Mouse (Mus musculus) embryonic facial prominence, embryonic 11.5 days (tissue): ENCODE measurements around the gene Msx1. TPM values are rescaled to one million over a fixed set of nuclear protein-coding genes. Genes with fewer than 3 reads are reported as not detected.
"Not testable (repeated sequence)": the region's sequence is repeated elsewhere in the genome, so short reads cannot be mapped to it uniquely, and the experiment has no call there.

ENCODE experiments used
- ATAC-seq: fragments of 200-750 bp; cut with Nextera tagmentation; replicated peaks from 2 replicates; pipeline ENCODE4 v1.8.0; 2017; ENCODE audit warnings: low read depth; ENCODE audit not compliant: insufficient number of reproducible peaks, low FRiP score, low TSS enrichment
- DNase-seq: peaks from one replicate; pipeline ENCODE4 v3.0.0-alpha.2; 2015; ENCODE audit warnings: low spot score
- H3K27ac ChIP-seq: fragments of 300-500 bp; sonication (generic); replicated peaks from 2 replicates; pipeline ENCODE4 v1.5.1; 2014; ENCODE audit warnings: mild to moderate bottlenecking, low read depth, low read length, control low read depth
- H3K27me3 ChIP-seq: fragments of 300-500 bp; sonication (generic); 2 replicates; pipeline ENCODE4 v1.6.1; 2014; ENCODE audit warnings: mild to moderate bottlenecking, low read length, moderate library complexity, mixed read lengths; ENCODE audit not compliant: control insufficient read depth, insufficient read depth
- H3K36me3 ChIP-seq: fragments of 300-500 bp; sonication (generic); replicated peaks from 2 replicates; pipeline ENCODE4 v1.6.1; 2014; ENCODE audit warnings: low read depth, mild to moderate bottlenecking, low read length, moderate library complexity, mixed read lengths; ENCODE audit not compliant: control insufficient read depth, insufficient read depth
- H3K4me1 ChIP-seq: fragments of 300-500 bp; sonication (generic); 2 replicates; pipeline ENCODE4 v1.6.1; 2014; ENCODE audit warnings: low read length, mixed read lengths; ENCODE audit not compliant: control insufficient read depth, insufficient read depth
- H3K4me2 ChIP-seq: fragments of 300-500 bp; sonication (generic); 2 replicates; pipeline ENCODE4 v1.6.1; 2014; ENCODE audit warnings: low read depth, mild to moderate bottlenecking, control low read depth, low read length, moderate library complexity
- H3K4me3 ChIP-seq: fragments of 300-500 bp; sonication (generic); 2 replicates; pipeline ENCODE4 v1.5.1; 2014; ENCODE audit warnings: low read depth, low read length, control low read depth
- H3K9ac ChIP-seq: fragments of 300-500 bp; sonication (generic); replicated peaks from 2 replicates; pipeline ENCODE4 v1.6.1; 2014; ENCODE audit warnings: mild to moderate bottlenecking, control low read depth, low read length
- H3K9me3 ChIP-seq: fragments of 300-500 bp; sonication (generic); replicated peaks from 2 replicates; pipeline ENCODE4 v1.6.1; 2016; ENCODE audit warnings: mild to moderate bottlenecking, low read length, inconsistent platforms, mixed read lengths; ENCODE audit not compliant: control insufficient read depth
- WGBS: fragments of 180-500 bp; shearing (Covaris S2); extraction: QIAGEN DNeasy Blood & Tissue Kit; methylation state at CpG from one replicate; pipeline ENCODE4 v1.1.7; 2014; 5-methylcytosine and 5-hydroxymethylcytosine counted together
- polyA plus RNA-seq: library from polyadenylated mRNA; unstranded; fragments of >200 nt; fragmentation: Nextera tagmentation; extraction: Ambion mirVana; gene quantifications from 2 replicates; pipeline ENCODE4 v1.2.1, GENCODE M21; 2014

The Msx1 gene
- polyA plus RNA-seq, 1 experiment from 2014 or later, result 330 TPM

GRCm38 (mm10) chr5:37851305-37851982 is 27.1 kb upstream of the Msx1 start:
- Histone ChIP-seq H3K27ac (no peak overlapping the region), H3K4me1 (no peaks in the 10 kb centered on the region), H3K36me3 (no peaks in the 10 kb centered on the region), H3K4me2 (no peak overlapping the region), H3K9me3 (no peaks in the 10 kb centered on the region), H3K27me3 (no peaks in the 10 kb centered on the region; the same call in 1 of the 2 replicates), H3K4me3 (no peak overlapping the region), H3K9ac (no peak overlapping the region)
- 46% methylated on average over 15 of the region's 15 CpGs for WGBS
- ATAC-seq (peak; percentile 31; the same call in 1 of the 2 replicates), DNase-seq (no peak)

DNA sequence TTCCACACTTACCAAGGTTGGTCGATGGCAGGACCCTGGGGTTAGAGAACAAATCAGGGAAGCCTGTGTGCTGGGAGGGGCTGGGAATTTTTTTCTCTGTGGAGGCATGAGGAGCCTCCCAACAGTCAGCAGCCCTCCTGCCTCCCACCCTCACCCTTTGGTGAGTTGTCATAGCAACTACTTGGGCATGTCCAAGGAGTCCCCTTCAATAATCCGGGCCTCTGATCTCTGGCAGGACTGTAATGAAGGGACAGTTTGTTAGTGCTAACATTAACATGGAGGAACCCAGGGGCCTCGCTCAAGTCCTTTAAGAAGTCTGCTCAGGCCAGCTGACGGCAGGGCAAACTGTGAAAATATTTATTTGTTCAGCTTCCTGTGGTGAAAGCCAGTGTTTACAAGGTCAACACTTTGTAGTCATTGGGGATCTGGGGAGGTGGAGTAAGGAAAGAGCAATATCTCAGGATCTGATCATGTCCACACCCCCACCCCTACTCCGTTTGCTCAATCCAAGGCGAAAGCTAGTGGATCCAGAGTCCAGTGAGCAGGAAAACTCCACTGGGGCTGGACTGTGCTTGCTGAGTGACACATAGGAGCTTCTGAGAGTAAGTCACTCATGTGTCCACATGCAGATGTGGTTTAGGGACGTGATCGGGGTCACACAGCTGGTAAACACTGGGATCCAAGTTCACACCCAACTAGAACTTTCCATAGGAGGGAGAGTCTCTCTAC is 24.8 kb upstream of the Msx1 start:
- 48% methylated on average over 8 of the region's 8 CpGs for WGBS
- no peak overlapping the region for H3K9ac ChIP-seq
- H3K4me2 ChIP-seq, result no peak overlapping the region
- no peaks in the 10 kb centered on the region for H3K9me3 ChIP-seq
- H3K4me1 ChIP-seq, result no peaks in the 10 kb centered on the region
- H3K27me3 ChIP-seq, result no peaks in the 10 kb centered on the region; the same call in 1 of the 2 replicates
- no peak overlapping the region for H3K27ac ChIP-seq
- no peak overlapping the region for H3K4me3 ChIP-seq
- no peaks in the 10 kb centered on the region for H3K36me3 ChIP-seq
- no peak for ATAC-seq
- no peak for DNase-seq

- 42% methylated on average over 3 of the region's 3 CpGs for WGBS
- ATAC-seq, result no peak
- H3K27ac ChIP-seq, result no peak overlapping the region
- H3K4me2 ChIP-seq, result no peak overlapping the region
- no peak overlapping the region for H3K9ac ChIP-seq
- no peak for DNase-seq
- H3K9me3 ChIP-seq, result no peaks in the 10 kb centered on the region
- H3K4me3 ChIP-seq, result no peak overlapping the region
- no peaks in the 10 kb centered on the region for H3K36me3 ChIP-seq
- H3K27me3 ChIP-seq, result peaks cover 30% of the 10 kb centered on the region
- H3K4me1 ChIP-seq, result peaks cover 8% of the 10 kb centered on the region; the same call in 1 of the 2 replicates
Observed at GRCm38 (mm10) chr5:37836267-37836646, 11.9 kb upstream of the Msx1 start.

GRCm38 (mm10) chr5:37835590-37836266 is 11.3 kb upstream of the Msx1 start:
- H3K9ac ChIP-seq, result no peak overlapping the region
- DNase-seq (peak; percentile 51), ATAC-seq (0 out of 2 replicates have a peak, but pooled peaks have one; percentile 66)
- H3K36me3 ChIP-seq, result no peaks in the 10 kb centered on the region
- H3K4me1 ChIP-seq, result peaks cover 8% of the 10 kb centered on the region; the same call in 1 of the 2 replicates
- H3K27me3 ChIP-seq, result peaks cover 35% of the 10 kb centered on the region
- WGBS, result 4% methylated on average over 6 of the region's 6 CpGs
- no peak overlapping the region for H3K27ac ChIP-seq
- no peak overlapping the region for H3K4me3 ChIP-seq
- H3K4me2 ChIP-seq, result no peak overlapping the region
- no peaks in the 10 kb centered on the region for H3K9me3 ChIP-seq

GRCm38 (mm10) chr5:37832766-37833165 is 8.4 kb upstream of the Msx1 start:
- Histone ChIP-seq H3K27me3 (peaks cover 46% of the 10 kb centered on the region), H3K4me3 (no peak overlapping the region), H3K4me2 (no peak overlapping the region), H3K9ac (no peak overlapping the region), H3K27ac (no peak overlapping the region), H3K4me1 (peaks cover 8% of the 10 kb centered on the region; the same call in 1 of the 2 replicates), H3K9me3 (no peaks in the 10 kb centered on the region), H3K36me3 (no peaks in the 10 kb centered on the region)
- ATAC-seq (no peak), DNase-seq (no peak)
- 3% methylated on average over 6 of the region's 6 CpGs for WGBS

DNA sequence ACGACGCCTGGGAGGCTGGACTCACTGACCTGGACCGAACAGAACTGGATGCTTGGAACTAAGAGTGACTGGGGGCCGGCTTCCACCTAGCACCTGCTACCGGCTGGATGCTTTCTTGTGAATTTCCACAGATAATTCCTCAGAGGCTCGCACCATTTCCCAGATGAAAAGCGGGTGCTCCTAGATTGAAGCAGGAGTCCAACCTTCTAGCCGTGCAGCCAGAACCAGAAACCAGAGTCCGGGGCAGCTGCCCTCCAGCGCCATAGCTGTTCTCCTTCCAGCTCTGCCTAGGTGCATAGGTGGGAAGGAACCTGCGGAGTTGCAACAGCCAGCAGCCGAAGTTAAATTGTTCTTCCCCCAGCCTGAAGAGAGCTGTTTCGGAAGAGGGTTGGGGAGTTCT is 7.6 kb upstream of the Msx1 start:
- Histone ChIP-seq H3K4me3 (no peak overlapping the region), H3K27ac (no peak overlapping the region), H3K36me3 (no peaks in the 10 kb centered on the region), H3K27me3 (peaks cover 43% of the 10 kb centered on the region), H3K4me1 (peaks cover 10% of the 10 kb centered on the region), H3K4me2 (no peak overlapping the region), H3K9me3 (no peaks in the 10 kb centered on the region), H3K9ac (no peak overlapping the region)
- no peak for ATAC-seq
- no peak for DNase-seq
- WGBS, result 9% methylated on average over 13 of the region's 13 CpGs

DNA sequence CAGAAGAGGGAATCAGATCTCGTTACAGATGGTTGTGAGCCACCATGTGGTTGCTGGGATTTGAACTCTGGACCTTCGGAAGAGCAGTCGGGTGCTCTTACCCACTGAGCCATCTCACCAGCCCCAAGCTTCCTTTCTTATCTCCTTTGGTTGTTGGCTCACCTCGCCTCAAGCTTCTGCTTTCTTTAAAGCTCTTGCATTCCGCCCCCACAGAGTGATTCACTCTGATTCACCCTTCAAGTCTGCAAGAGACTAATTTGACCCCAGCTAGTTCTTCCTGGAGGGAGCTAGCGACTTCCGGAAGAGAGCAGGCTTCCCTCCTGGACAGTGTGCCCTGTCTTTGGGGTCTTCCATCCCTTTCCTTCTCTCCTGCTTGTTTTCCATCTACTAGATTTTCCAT is 6.1 kb upstream of the Msx1 start:
- not testable (repeated sequence) for H3K9ac ChIP-seq, H3K36me3 ChIP-seq, H3K27ac ChIP-seq, H3K4me2 ChIP-seq, H3K9me3 ChIP-seq, DNase-seq, H3K4me3 ChIP-seq, ATAC-seq
- Histone ChIP-seq H3K27me3 (peaks cover 49% of the 10 kb centered on the region), H3K4me1 (peaks cover 10% of the 10 kb centered on the region)
- 20% methylated on average over 6 of the region's 7 CpGs for WGBS

GRCm38 (mm10) chr5:37829926-37830325 is 5.5 kb upstream of the Msx1 start:
- peaks cover 49% of the 10 kb centered on the region for H3K27me3 ChIP-seq
- H3K4me3 ChIP-seq, result no peak overlapping the region
- H3K36me3 ChIP-seq, result no peaks in the 10 kb centered on the region
- H3K4me1 ChIP-seq, result peaks cover 10% of the 10 kb centered on the region
- DNase-seq (no peak), ATAC-seq (no peak)
- H3K9ac ChIP-seq, result no peak overlapping the region
- no peak overlapping the region for H3K27ac ChIP-seq
- H3K4me2 ChIP-seq, result no peak overlapping the region
- 0% methylated on average over 4 of the region's 4 CpGs for WGBS
- H3K9me3 ChIP-seq, result no peaks in the 10 kb centered on the region
